Mouse (Mus musculus) ES-E14 (cell line): ENCODE results near the gene Prom2.

ENCODE experiments used
- CHD2 ChIP-seq: IDR thresholded peaks from 2 replicates; pipeline ENCODE4 v1.6.1; 2014; ENCODE audit warnings: mild to moderate bottlenecking, low read depth, low read length, inconsistent platforms
- HCFC1 ChIP-seq: IDR thresholded peaks from 2 replicates; pipeline ENCODE4 v1.6.1; 2012; ENCODE audit warnings: low read length, inconsistent platforms, borderline replicate concordance; ENCODE audit not compliant: insufficient read depth
- MAFK ChIP-seq: IDR thresholded peaks from 2 replicates; pipeline ENCODE4 v1.6.1; 2014; ENCODE audit warnings: mild to moderate bottlenecking, low read depth, low read length, inconsistent platforms; ENCODE audit not compliant: insufficient read depth
- ZC3H11A ChIP-seq: IDR thresholded peaks from 2 replicates; pipeline ENCODE4 v1.6.1; 2012; ENCODE audit warnings: low read depth, mild to moderate bottlenecking, inconsistent platforms, low read length, borderline replicate concordance
- ZNF384 ChIP-seq: IDR thresholded peaks from 2 replicates; pipeline ENCODE4 v1.6.1; 2012; ENCODE audit warnings: low read depth, low read length, inconsistent platforms

GRCm38 (mm10) chr2:127483001-127483400, 58.3 kb downstream of the Prom2 start:
- TF ChIP-seq MAFK (no peak), ZNF384 (no peak), CHD2 (no peak), ZC3H11A (no peak), HCFC1 (no peak)
